Mouse (Mus musculus): ENCODE measurements around the gene Ndufs4.

DNA sequence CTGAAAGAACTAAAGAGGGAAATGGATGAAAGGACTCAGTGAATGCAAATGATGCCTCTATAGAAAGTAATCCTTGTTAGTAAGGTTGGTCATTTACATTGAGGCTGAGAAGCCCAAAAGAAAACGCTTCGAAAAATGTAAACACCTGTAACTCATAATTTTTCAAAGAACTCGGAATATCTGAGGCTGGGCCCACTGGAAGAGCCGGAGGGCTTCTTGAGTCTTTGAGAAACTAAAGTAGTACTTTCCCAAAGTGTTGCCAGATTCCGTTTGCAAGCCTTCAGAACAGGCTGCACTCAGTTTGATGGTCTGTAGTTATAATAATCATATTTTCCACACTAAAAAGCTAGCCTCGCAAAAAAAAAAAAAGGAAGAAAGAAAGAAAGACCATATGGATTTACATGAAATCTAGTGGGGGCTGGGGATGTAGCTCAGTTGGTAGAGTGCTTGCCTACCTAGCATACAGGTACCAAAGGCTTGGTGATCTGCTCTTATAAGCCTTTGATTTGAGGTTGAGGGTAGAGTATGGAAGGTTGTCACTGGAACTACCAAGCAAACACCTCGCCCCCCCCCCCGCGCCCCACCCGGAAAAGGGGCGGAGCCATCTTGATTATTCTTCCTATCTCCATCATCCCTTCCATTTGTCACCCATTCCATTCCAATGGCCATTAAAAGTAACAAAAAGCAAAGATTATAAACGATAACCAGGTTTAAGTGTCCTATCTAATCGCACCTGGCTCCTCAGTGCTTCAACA lies at the start of gene Ndufs4:
- TF ChIP-seq CTCF (IDR thresholded peaks at IDR 0.05; ENCODE audit: insufficient read depth, low read depth, low read length) (no peak), POLR2A (IDR thresholded peaks at IDR 0.05; ENCODE audit: insufficient read depth, low read depth, low read length) (no peak)
